Mouse (Mus musculus): ENCODE results near the gene Csf2. TPM values are rescaled to one million over a fixed set of nuclear protein-coding genes. Genes with fewer than 3 reads are reported as not detected.

Gene Csf2
- total and polyA plus RNA-seq, 2 experiments from 2014 or later, result not detected

DNA sequence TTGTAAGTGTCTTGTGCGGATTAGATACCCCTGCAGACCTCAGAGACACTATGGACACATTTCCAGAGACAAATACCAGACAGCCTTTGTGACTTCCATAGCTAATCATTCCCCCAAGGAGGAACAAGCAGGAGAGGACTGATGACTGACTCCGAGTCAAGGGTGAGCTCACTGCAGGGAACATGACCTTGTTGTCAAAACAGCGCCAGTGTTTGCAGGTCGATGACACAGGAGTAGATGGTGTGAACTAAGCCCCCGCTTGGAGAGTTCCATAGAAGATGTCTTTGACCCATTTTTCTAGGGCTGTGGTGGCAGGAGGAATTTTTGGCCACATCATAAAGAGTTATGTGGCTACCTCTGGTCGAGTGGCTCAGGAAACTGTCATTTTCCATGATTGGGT lies 33.4 kb downstream of the Csf2 start:
- Histone ChIP-seq H3K36me3 (ENCODE audit: insufficient read depth) (no peaks in the 10 kb centered on the region), H3K4me3 (ENCODE audit: low read depth, low read length) (no peak overlapping the region), H3K9me3 (ENCODE audit: low read length) (no peaks in the 10 kb centered on the region), H3K27me3 (ENCODE audit: insufficient read depth, low read length) (no peaks in the 10 kb centered on the region), H3K4me2 (ENCODE audit: low read depth) (no peak overlapping the region), H3K9ac (no peak overlapping the region), H3K4me1 (ENCODE audit: insufficient read depth) (no peaks in the 10 kb centered on the region), H3K27ac (ENCODE audit: low read depth, low read length) (no peak overlapping the region)
- no peak for ATAC-seq
- TF ChIP-seq CTCF (IDR thresholded peaks at IDR 0.05; ENCODE audit: low read depth), result no peak
- WGBS, result 88% methylated on average over 6 of the region's 6 CpGs
- DNase-seq, result no peak

DNA sequence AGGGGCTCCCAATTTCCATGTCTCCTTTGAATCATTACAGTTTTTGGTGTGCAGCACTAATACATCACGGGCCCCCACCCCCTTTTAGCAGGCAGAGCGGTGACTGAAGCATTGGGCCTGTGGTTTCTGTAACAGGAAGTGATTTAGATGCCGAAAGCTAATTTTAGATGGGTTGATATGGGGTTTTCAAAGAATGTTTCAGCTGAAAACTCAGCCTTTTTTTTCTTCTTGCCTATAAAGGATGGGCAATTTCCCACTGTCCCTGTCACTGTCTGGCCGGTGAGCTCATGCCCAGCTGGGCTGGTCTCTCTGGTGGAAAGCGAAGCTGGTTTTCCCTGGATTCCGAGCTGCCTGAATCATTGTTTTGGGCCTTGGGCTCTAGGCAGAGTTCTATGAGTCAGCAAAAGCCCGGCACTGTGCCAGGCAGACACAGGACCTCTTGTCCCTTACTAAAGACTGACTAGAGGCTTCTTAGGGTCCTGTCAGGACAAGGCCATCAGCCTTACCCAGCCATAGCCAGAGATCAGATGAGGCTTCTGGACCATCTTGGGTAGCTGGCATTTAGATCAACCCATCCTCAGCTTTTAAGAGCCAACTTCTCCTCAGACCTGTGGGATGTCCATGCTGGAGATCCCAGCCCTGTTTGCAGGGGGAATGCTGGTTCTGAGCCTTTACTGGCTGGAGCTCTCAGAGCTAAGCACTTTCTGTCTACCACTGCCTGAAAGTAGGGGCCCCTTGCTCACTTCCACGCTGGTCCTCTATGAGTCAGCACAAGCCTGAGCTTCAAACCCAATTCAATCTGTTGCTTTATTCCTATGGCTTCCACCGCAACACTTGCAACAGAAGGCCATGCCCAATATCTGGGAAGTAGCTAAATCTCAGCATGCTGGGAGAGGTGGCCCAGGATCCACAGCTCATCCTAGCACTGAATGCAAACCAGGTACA lies 34.7 kb downstream of the Csf2 start:
- TF ChIP-seq CTCF (IDR thresholded peaks at IDR 0.05; ENCODE audit: low read depth), result no peak
- no peak for ATAC-seq
- WGBS, result 87% methylated on average over 9 of the region's 9 CpGs

GRCm38 (mm10) chr11:54213631-54214030 lies 35.8 kb downstream of the Csf2 start:
- Histone ChIP-seq H3K9me3 (ENCODE audit: low read length) (no peaks in the 10 kb centered on the region), H3K27me3 (ENCODE audit: insufficient read depth, low read length) (no peaks in the 10 kb centered on the region), H3K4me1 (ENCODE audit: insufficient read depth) (no peaks in the 10 kb centered on the region), H3K9ac (no peak overlapping the region), H3K4me3 (ENCODE audit: low read depth, low read length) (no peak overlapping the region), H3K4me2 (ENCODE audit: low read depth) (no peak overlapping the region), H3K27ac (ENCODE audit: low read depth, low read length) (no peak overlapping the region), H3K36me3 (ENCODE audit: insufficient read depth) (no peaks in the 10 kb centered on the region)
- no peak for ATAC-seq
- no peak for DNase-seq
- WGBS, result 88% methylated on average over 5 of the region's 5 CpGs
- no peak for TF ChIP-seq CTCF (IDR thresholded peaks at IDR 0.05; ENCODE audit: low read depth)

More for the DNA sequence above, 34.7 kb downstream of the Csf2 start:
- Histone ChIP-seq H3K4me3 (ENCODE audit: low read depth, low read length) (no peak overlapping the region), H3K9ac (no peak overlapping the region), H3K4me1 (ENCODE audit: insufficient read depth) (no peaks in the 10 kb centered on the region), H3K9me3 (ENCODE audit: low read length) (no peaks in the 10 kb centered on the region), H3K36me3 (ENCODE audit: insufficient read depth) (no peaks in the 10 kb centered on the region), H3K27me3 (ENCODE audit: insufficient read depth, low read length) (no peaks in the 10 kb centered on the region), H3K4me2 (ENCODE audit: low read depth) (no peak overlapping the region), H3K27ac (ENCODE audit: low read depth, low read length) (no peak overlapping the region)
- DNase-seq, result no peak

- H3K4me2 ChIP-seq (ENCODE audit: low read depth), result no peak overlapping the region
- no peak for ATAC-seq
- TF ChIP-seq CTCF (IDR thresholded peaks at IDR 0.05; ENCODE audit: low read depth), result no peak
- no peaks in the 10 kb centered on the region for H3K9me3 ChIP-seq (ENCODE audit: low read length)
- H3K4me3 ChIP-seq (ENCODE audit: low read depth, low read length), result no peak overlapping the region
- no peak for DNase-seq
- no peak overlapping the region for H3K9ac ChIP-seq
- no peaks in the 10 kb centered on the region for H3K27me3 ChIP-seq (ENCODE audit: insufficient read depth, low read length)
- H3K27ac ChIP-seq (ENCODE audit: low read depth, low read length), result no peak overlapping the region
- no peaks in the 10 kb centered on the region for H3K36me3 ChIP-seq (ENCODE audit: insufficient read depth)
- 82% methylated on average over 5 of the region's 5 CpGs for WGBS
- no peaks in the 10 kb centered on the region for H3K4me1 ChIP-seq (ENCODE audit: insufficient read depth)
These were observed 42.5 kb downstream of the Csf2 start for GRCm38 (mm10) chr11:54206993-54207392.

DNA sequence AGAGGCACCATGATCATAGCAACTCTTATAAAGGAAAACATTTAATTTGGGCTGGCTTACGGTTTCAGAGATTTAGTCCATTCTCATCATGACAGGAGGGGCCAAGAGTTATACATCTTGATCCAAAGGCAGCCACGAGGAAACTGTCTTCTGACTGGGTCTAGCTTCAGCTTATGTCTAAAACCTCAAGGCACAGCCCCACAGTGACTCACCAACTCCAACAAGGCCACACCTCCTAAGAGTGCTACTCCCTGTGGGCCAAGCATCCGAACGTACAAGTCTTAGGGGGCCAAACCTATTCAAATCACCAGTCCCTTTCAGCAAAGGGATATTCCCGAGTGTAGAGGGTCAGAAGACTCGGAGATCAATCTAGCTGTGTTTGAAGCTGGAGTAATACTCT lies 44.1 kb downstream of the Csf2 start:
- H3K36me3 ChIP-seq (ENCODE audit: insufficient read depth), result no peaks in the 10 kb centered on the region
- WGBS, result 74% methylated on average over 6 of the region's 6 CpGs
- no peak for ATAC-seq
- no peak overlapping the region for H3K4me3 ChIP-seq (ENCODE audit: low read depth, low read length)
- no peak overlapping the region for H3K4me2 ChIP-seq (ENCODE audit: low read depth)
- no peaks in the 10 kb centered on the region for H3K27me3 ChIP-seq (ENCODE audit: insufficient read depth, low read length)
- no peak for TF ChIP-seq CTCF (IDR thresholded peaks at IDR 0.05; ENCODE audit: low read depth)
- no peaks in the 10 kb centered on the region for H3K9me3 ChIP-seq (ENCODE audit: low read length)
- DNase-seq, result no peak
- no peak overlapping the region for H3K27ac ChIP-seq (ENCODE audit: low read depth, low read length)
- H3K9ac ChIP-seq, result no peak overlapping the region
- no peaks in the 10 kb centered on the region for H3K4me1 ChIP-seq (ENCODE audit: insufficient read depth)

DNA sequence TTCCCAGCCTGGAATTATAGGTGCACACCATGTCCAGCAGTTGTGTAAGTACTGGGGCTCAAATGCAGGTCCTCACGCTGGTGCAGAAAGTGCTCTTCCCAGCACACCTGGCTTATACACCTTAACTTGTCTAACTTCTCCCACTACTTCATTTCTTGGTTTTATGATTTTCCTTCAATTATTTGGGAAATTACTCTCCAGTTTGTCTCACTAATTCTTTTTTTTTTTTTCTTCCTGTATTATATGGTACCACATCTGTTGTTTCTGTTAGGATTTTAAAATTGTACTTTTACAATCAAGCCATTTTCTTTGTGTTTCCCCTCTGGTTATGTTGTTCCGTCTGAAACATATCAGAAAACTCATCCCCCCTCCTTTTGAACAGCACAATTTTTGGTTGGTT lies 44.7 kb downstream of the Csf2 start:
- no peak for DNase-seq
- no peak overlapping the region for H3K4me3 ChIP-seq (ENCODE audit: low read depth, low read length)
- no peak for TF ChIP-seq CTCF (IDR thresholded peaks at IDR 0.05; ENCODE audit: low read depth)
- no peaks in the 10 kb centered on the region for H3K4me1 ChIP-seq (ENCODE audit: insufficient read depth)
- no peak overlapping the region for H3K9ac ChIP-seq
- H3K4me2 ChIP-seq (ENCODE audit: low read depth), result no peak overlapping the region
- no peaks in the 10 kb centered on the region for H3K9me3 ChIP-seq (ENCODE audit: low read length)
- ATAC-seq, result no peak
- no peaks in the 10 kb centered on the region for H3K27me3 ChIP-seq (ENCODE audit: insufficient read depth, low read length)
- 87% methylated on average over 2 of the region's 2 CpGs for WGBS
- H3K27ac ChIP-seq (ENCODE audit: low read depth, low read length), result no peak overlapping the region
- H3K36me3 ChIP-seq (ENCODE audit: insufficient read depth), result no peaks in the 10 kb centered on the region

DNA sequence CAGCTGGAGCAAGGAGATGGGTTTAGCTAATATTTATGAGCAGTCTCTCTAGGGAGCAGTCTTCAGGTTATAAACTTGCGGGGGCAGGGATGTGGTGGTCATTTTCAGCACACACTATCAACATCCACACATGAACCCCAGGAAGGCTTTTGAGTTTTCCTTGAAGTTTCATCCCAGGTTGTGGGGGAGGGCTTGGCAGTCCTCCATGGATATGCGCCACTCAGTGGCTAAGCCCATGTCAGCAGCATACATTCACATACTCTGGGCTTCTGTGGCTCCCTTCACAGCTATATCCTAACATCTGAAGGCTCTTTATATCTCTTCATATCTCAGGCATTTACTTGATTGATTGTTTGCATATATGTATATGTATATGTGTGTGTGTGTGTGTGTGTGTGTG lies 46.3 kb downstream of the Csf2 start:
- no peaks in the 10 kb centered on the region for H3K9me3 ChIP-seq (ENCODE audit: low read length)
- H3K4me1 ChIP-seq (ENCODE audit: insufficient read depth), result no peaks in the 10 kb centered on the region
- H3K27ac ChIP-seq (ENCODE audit: low read depth, low read length), result no peak overlapping the region
- no peaks in the 10 kb centered on the region for H3K27me3 ChIP-seq (ENCODE audit: insufficient read depth, low read length)
- H3K4me2 ChIP-seq (ENCODE audit: low read depth), result no peak overlapping the region
- H3K4me3 ChIP-seq (ENCODE audit: low read depth, low read length), result no peak overlapping the region
- no peak overlapping the region for H3K9ac ChIP-seq
- 90% methylated on average over 2 of the region's 2 CpGs for WGBS
- TF ChIP-seq CTCF (IDR thresholded peaks at IDR 0.05; ENCODE audit: low read depth), result peak; percentile 48
- no peaks in the 10 kb centered on the region for H3K36me3 ChIP-seq (ENCODE audit: insufficient read depth)
- DNase-seq, result no peak
- ATAC-seq, result no peak
